Mouse (Mus musculus) frontal cortex, postnatal 36 days (tissue): ENCODE results near the gene Stag3.

ENCODE experiments used
- DNase-seq, 2 experiments: peaks; one replicate each; pipeline ENCODE4 v3.0.0; 2022; ENCODE audit warnings: low spot score in 2 of 2

Gene Stag3

DNA sequence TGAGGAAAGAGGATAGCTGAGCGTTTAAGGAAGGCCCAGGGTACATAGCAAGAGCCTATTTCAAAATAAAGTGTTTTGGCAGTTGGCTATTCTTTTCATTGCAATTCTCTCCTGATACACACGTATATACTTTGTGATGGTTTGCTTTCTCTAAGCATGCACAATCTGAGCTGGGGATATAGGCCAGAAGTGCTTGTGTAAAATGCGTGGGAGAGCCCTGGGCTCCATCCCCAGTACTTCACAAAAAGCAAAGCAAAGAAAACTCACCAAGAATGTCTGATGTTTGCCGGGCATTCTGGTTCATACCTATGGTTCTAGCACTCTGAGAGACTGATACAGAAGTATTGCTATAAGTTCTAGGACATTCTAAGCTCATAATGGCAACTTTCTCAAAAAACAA lies 11.1 kb upstream of the Stag3 start:
- no peak for DNase-seq

DNA sequence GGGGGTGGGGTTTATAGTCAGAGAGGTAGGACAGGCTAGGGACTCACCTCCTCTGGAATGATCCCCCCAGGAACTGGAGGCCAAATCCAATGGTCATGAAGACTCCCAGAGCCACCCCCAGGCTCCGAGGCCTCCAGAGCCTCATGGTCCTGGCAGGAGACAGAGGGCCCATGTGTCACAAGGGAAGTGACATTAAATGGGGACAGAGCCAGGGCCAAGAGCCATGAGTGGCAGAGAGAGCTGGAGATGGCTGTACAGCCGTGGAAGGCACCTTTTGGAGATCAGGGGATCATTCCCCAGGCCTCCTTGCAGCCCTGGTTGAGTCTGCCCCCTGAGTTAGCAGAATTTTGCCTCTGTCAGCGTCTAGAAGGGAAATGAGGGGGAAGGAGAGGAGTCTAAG lies 8.8 kb upstream of the Stag3 start:
- no peak for DNase-seq

DNA sequence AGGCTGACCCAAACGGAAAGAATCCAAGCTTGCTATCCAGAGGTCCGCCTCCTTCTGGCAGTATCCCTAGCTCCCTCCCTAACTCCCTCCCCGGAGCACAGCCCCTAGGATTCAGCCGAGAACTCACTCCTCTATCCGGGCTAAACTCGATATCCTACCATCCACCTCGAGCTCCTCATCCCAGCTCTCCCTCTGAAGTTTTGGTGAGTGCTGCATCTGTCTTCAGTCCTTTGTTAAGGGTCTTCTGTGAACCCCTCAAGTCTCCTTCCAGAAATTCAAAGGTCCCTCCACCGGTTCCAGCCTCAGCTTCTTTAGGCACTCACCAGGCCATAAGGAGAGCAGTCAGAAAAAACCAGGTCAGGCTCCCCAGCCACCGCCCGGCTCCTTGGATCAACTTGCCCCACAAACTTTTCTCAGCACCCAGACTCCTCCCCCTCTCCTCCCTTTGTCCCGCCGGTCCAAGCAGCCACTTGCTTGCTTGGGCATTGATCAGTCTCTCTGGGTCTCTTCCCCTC lies 7.6 kb upstream of the Stag3 start, which contains the start of gene Gal3st4:
Gal3st4 (minus strand) TSS at position 432 of the 515 bp plus-strand sequence.
- DNase-seq: no peak

DNA sequence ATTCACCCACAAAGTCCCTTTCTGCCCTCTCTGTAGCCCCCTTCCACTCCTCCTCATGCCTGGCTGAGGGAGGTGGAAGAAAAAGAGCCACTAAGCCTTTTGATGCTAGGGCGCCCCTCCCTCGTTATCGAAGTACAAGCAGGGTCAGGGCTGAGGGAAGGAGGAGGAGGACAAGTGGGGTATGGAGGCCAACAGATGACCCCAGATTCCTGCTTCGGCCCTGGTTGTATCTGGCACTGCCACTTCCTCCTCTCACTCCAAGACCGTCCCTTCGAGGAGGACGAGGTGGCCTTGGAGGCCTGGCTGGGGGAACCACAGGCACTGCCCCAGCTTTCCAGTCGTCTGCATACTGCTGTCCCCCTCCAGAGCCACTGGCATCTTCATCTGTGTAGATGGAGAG lies 5.9 kb upstream of the Stag3 start:
- no peak for DNase-seq

DNA sequence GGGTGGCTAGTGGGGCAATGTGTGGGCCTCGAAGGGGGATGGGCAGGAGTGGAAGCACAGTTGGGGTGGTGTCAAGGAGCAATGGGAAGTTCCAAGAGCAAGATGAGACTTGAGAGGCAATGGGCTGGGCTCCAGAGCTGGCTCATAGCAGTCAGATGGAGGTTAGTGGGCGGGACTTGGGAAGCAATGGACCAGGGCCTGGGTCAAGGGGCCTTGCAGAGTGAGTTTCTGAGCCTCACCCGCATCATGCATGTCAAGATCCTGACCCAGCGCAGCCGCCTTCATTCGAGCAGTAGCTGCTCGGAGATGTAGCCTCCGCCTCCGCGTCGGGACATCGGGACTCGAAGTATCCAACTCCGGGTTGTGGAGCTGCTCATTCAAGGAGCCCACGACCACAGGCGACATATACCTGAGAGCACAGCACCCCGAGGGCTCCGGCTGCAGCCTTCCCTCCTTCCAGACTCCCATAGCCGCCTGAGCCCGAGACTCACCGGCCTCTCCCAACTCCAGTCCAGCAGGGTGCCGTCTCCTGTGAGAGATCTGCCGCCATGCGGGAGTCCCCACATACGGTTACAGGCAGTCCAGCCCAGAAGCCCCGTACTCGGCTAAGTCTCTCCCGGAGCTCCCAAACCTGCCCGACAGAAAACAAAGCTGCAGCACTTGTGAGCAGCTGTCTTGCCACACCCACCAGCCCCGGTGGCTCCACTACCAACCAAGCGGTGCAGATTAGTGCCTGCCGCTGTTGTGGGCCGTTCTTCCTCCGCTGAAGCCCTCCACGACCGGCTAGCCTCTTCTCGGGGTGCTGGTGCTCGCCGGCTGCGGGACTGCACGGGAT lies 4.6 kb upstream of the Stag3 start:
- no peak for DNase-seq

DNA sequence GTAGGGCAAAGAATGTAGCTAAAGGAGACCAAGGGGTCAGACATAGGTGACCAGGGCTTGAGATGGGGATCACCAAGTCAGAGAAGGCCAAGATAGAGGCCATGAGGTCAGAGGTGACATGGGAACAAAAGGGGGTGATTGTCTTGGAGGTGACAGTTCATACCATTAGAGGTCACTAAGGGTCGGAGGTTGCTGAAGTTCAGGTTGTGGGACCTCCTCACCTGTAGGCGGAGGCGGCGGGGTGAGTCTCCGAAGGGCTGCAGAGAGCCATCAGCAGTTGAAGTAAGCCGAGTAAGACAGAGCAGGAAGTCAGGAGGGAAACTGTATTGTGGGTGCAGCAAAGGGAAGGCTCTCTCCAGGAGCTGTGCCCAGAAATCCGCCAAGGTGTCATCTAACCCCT lies 2.0 kb upstream of the Stag3 start:
- no peak for DNase-seq

DNA sequence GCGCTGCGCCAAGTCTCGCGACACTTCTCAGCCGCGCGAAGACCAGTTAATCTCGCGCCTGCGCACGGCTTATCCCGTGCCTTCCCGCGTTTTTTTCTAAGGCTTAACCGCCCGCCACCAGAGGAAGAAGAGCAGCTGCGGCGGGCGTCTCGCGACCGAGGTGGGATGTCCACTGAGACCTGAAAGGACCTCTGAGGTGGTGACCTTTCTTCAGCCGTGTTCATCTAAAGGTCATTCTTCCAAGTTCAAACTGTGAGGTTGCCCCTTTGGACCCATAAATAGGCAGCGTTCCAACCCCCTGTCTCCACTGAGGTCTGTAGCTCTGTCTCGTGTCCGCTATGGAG lies 357 bp downstream of the Stag3 start:
- no peak for DNase-seq

DNA sequence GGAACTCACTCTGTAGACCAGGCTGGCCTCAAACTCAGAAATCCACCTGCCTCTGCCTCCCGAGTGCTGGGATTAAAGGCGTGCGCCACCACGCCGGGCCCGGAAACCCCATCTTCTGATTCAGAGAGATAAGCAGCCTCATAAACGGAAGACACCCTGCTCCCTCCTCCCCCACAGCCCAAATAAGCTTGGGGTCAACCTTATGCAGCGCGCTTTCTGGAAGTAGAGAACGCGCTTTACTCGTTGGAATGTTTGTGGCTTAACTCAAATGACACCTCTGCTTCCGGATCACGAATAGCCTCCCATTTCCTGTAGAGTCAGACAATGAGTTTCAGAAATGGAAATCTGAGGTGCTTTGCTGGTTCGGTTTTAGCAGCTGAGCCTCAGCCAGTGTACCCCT lies 789 bp downstream of the Stag3 start:
- no peak for DNase-seq

DNA sequence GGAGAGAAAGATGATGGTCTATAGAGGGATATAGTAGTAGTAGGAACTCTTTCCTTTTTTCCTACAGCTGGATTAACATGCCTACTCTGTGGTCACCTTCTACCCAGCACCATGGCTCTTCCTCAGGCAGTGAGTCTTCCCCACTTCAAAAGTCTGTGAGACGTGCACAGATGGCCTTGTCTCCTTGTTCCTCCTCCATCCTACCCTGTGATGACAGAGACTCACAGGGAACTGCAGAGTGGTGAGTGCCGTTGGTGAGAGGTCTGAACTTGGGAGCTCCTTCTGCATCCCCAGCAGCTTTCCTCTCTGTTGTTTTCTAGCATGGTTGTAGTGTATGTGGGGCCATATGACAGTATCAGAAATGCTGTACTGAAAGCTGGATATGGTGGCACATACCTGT lies 1.8 kb downstream of the Stag3 start:
- no peak for DNase-seq

DNA sequence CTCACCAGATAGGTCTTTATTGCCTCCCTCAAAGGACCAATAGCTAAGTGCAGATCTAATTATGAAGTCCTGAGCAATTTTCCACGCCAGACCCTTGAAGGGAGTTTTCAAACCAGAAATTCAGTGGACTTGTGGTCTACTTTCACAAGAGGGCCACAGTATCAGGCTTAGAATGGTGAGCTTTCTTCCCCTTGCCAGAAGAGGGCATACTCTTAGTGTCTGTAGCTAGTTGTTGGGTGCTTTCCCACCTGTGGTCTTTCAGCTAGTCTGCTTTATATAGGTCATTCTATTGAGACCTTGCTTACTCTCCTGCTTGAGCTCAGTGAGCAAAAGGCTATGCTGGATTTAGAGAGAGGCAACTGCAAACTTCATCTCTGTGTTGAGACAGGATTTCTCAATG lies 3.5 kb downstream of the Stag3 start:
- no peak for DNase-seq

DNA sequence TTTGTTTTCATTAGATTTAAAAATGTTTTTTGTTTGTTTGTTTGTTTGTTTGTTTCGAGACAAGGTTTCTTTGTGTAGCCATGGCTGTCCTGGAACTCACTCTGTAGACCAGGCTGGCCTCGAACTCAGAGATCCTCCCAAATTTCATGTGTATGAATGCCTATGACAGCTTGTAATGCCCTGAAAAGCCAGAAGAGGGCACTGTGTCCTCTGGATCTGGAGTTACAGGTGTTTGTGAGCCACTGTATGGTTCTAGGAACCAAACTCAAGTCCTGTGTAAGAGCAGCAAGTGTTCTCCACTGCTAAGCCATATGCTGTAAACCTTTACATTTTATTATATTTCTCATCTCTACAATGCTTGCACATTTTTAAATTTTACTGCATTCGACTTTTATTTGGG lies 7.8 kb downstream of the Stag3 start:
- no peak for DNase-seq

DNA sequence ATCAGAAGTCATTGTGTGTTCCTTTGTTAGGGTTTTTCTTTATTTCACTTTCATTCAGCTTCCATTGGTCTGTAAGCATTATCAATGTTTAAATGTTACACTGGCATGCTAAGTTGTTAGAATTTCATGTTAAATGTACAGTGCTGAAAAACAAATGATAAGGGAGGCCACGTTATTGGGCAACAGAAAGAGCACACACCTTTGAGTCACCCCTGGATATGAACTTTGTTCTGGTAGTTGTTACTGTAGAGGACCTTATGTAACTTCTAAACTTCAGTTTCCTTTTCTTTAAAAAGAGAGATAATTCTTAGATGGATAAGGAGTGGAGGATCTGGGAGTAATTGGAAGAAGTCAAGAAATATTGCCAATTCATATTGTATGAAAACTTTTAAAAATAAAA lies 11.6 kb downstream of the Stag3 start:
- no peak for DNase-seq

DNA sequence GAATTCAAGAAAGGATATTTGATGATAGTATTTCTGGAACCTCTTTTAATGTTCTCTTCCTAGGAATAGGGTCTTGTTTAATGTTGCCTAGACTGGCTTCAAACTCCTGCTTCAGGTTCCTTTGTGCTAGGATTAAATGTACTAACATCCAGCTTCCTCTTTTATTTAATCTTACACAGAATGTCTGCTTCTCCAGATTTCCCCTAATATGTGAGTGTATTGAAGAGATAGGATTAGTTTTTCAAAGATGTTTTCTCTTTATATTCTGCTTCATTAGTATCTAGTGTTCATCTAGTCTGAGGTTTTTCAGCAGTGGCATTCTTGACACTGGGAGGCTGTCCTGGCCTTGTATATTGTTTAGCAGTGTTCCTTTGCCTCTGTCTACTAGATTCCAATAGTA lies 14.1 kb downstream of the Stag3 start:
- no peak for DNase-seq

DNA sequence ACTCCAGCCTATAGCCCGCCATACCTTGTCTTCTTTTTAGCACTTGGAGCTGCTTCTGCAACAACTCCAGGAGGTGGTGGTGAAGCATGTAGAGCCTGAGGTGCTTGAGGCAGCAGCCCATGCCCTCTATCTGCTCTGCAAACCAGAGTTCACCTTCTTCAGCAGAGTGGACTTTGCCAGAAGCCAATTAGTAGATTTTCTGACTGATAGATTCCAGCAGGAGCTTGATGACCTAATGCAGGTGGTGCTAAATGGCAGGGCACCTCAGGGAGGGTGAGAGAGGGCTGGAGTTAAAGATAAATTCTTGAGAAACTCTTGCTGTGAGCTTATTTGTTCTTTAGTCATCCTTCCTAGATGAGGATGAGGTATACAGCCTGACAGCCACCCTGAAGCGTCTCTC lies 19.6 kb downstream of the Stag3 start:
- DNase-seq: no peak

DNA sequence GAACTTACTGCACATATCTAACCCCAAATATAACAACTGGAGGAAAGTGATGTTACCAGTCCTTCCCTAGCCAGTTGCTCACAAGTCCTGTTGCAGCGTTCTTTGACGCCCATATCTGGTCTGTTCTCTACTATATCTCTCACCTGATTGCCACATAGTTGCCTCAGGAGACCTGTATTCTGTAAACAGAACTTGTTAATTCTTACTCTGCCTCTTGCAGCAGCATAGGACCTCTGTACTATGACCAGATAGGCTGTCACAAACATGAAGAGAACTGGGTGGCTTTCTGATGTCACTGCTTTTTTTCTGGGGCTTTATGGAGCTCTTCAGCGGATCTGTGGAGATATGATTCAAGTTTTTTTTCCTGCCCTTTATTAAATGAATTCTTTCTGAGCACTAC lies 32.8 kb downstream of the Stag3 start:
- no peak for DNase-seq

DNA sequence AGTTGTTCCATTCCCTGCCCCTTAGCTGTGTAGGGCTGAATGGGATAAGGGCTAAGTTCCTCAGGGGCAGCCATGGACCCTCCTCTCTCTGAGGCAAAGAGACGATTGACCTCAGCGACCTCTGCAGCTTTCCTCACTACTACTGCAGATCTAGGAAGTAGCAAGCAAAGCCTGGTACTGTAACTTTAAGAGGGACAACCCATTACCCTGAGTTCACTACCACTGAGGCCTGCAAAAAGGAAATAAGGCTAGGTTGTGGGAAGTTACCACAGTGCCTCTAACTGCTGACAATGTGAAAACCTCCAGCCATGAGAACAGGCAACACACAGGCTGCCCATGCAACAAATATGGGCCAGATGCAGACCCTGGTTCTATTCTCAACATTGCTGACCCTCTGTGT lies 61.6 kb downstream of the Stag3 start, which contains the start of gene Pvrig:
Pvrig (plus strand) TSS at position 301 of the 400 bp plus-strand sequence.
- DNase-seq: no peak

DNA sequence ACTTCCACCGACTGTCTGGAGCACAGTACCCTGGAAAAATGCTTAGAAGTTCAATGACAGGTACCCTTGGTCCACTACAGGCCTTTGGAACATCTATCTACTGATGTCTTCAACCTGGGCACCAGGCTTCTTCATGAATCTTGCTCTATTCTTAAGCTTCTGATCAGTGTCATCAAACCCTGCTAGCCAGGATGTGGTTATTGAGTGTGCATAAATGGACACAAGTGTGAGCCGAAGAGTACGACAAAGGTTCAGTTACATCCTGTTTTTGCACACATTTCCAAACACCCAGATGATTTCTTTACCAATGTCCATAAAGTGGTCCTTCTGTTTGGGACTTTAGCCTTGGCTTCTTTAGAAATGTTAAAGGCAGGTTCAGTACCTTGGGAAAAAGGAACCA lies 63.2 kb downstream of the Stag3 start:
- no peak for DNase-seq
